Mouse (Mus musculus) limb, embryonic 14.5 days (tissue): ENCODE data around the gene Slc16a4. TPM values are rescaled to one million over a fixed set of nuclear protein-coding genes. Genes with fewer than 3 reads are reported as not detected.

Experiments
- ATAC-seq: fragments of 200-750 bp; cut with Nextera tagmentation; 2 replicates; pipeline ENCODE4 v1.8.0; 2017; ENCODE audit warnings: low read depth, moderate number of reproducible peaks, moderate TSS enrichment; ENCODE audit not compliant: low FRiP score
- DNase-seq: peaks from one replicate; pipeline ENCODE4 v3.0.0-alpha.2; 2015; ENCODE audit warnings: low spot score
- H3K27ac ChIP-seq: fragments of 300-500 bp; sonication (generic); replicated peaks from 2 replicates; pipeline ENCODE4 v1.5.1; 2014; ENCODE audit warnings: low read depth, mild to moderate bottlenecking, low read length, moderate library complexity, mixed read lengths
- H3K27me3 ChIP-seq: fragments of 300-500 bp; sonication (generic); 2 replicates; pipeline ENCODE4 v1.6.1; 2014; ENCODE audit warnings: low read length, mixed read lengths; ENCODE audit not compliant: control insufficient read depth, insufficient read depth
- H3K36me3 ChIP-seq: fragments of 300-500 bp; sonication (generic); 2 replicates; pipeline ENCODE4 v1.6.1; 2014; ENCODE audit warnings: mild to moderate bottlenecking, low read length, moderate library complexity, mixed read lengths; ENCODE audit not compliant: control insufficient read depth, insufficient read depth
- H3K4me1 ChIP-seq: fragments of 300-500 bp; sonication (generic); 2 replicates; pipeline ENCODE4 v1.6.1; 2014; ENCODE audit warnings: antibody characterized with exemption, low read length, mixed read lengths; ENCODE audit not compliant: control insufficient read depth, insufficient read depth
- H3K4me2 ChIP-seq: fragments of 300-500 bp; sonication (generic); replicated peaks from 2 replicates; pipeline ENCODE4 v1.6.1; 2014; ENCODE audit warnings: low read depth, mild to moderate bottlenecking, low read length, moderate library complexity; ENCODE audit not compliant: severe bottlenecking
- H3K4me3 ChIP-seq: fragments of 300-500 bp; sonication (generic); replicated peaks from 2 replicates; pipeline ENCODE4 v1.5.1; 2014; ENCODE audit warnings: low read length
- H3K9ac ChIP-seq: fragments of 300-500 bp; sonication (generic); 2 replicates; pipeline ENCODE4 v1.6.1; 2014; ENCODE audit warnings: mild to moderate bottlenecking, low read depth, low read length, moderate library complexity; ENCODE audit not compliant: severe bottlenecking
- H3K9me3 ChIP-seq: fragments of 300-500 bp; sonication (generic); 2 replicates; pipeline ENCODE4 v1.6.1; 2016; ENCODE audit warnings: low read length; ENCODE audit not compliant: control insufficient read depth
- POLR2A ChIP-seq: fragments of 200-500 bp; IDR thresholded peaks from 2 replicates; pipeline ENCODE4 v1.8.0; 2012; ENCODE audit warnings: inconsistent platforms, mild to moderate bottlenecking, moderate library complexity, borderline replicate concordance; ENCODE audit not compliant: insufficient read depth, insufficient read length; ENCODE audit errors: extremely low read depth
- WGBS: fragments of 180-500 bp; shearing (Covaris S2); extraction: QIAGEN DNeasy Blood & Tissue Kit; methylation state at CpG from one replicate; pipeline ENCODE4 v1.1.7; 2014; 5-methylcytosine and 5-hydroxymethylcytosine counted together
- polyA plus RNA-seq, 2 experiments: library from polyadenylated mRNA; depleted of rRNA in 1 of 2; stranded (reverse) in 1 of 2; unstranded in 1 of 2; fragments of >200 nt; fragmentation: Nextera tagmentation in 1 of 2; extraction: Ambion mirVana in 1 of 2; gene quantifications; 2 replicates each; pipeline versions ENCODE4 v1.2.1 to v1.2.3; 2012 to 2014

The Slc16a4 gene
- polyA plus RNA-seq, 2 experiments: 4.1 to 8.0 TPM

DNA sequence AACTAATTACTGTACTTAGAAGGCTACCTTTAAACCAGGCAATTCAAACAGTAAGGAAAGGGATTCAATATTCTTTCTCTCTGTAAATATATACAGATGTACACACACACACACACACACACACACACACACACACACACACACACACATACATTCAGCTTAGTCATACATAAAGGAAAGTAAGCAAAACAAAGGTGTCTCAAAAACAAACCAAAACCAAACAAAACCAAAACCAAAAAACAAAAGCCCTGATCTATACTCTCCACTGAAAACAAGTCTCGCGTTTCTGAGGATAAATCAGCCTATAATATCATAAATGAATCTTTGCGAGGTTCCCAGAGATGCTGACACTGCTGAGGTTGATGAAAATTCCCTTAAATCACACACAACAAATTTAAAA is 26.3 kb downstream of the Slc16a4 start:
- Histone ChIP-seq H3K27ac (no peak overlapping the region), H3K4me1 (peaks cover 7% of the 10 kb centered on the region; the same call in 1 of the 2 replicates), H3K27me3 (no peaks in the 10 kb centered on the region), H3K4me3 (no peak overlapping the region), H3K9me3 (no peaks in the 10 kb centered on the region), H3K4me2 (no peak overlapping the region), H3K36me3 (peaks cover 6% of the 10 kb centered on the region), H3K9ac (no peak overlapping the region)
- ATAC-seq: no peak
- no peak for TF ChIP-seq POLR2A
- WGBS: 81% methylated on average over 3 of the region's 3 CpGs
- DNase-seq: no peak

DNA sequence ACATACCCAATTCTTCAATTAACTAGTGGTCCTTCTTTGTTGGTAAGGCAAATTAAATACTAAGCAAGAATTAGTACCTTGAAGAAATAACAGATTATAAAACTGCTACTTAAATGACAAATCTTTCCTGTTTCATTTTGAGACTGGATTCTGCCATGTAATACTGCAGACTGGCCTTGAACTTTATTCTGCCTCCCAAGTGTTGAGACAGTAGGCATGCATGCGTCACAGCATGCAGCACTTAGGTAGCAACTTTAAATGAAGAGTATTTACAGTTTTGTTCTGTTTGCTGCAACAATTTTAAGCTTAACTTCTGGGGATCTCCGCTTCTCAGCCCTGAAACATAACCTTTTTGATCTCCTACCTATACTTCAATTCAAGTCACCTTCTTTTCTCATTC is 30.1 kb downstream of the Slc16a4 start:
- no peak overlapping the region for H3K9ac ChIP-seq
- no peak for DNase-seq
- no peak overlapping the region for H3K27ac ChIP-seq
- peaks cover 12% of the 10 kb centered on the region for H3K4me1 ChIP-seq
- H3K9me3 ChIP-seq: no peaks in the 10 kb centered on the region
- no peak overlapping the region for H3K4me3 ChIP-seq
- H3K27me3 ChIP-seq: no peaks in the 10 kb centered on the region
- H3K36me3 ChIP-seq: peaks cover 33% of the 10 kb centered on the region
- no peak overlapping the region for H3K4me2 ChIP-seq
- no peak for ATAC-seq
- 90% methylated on average over 2 of the region's 2 CpGs for WGBS
- no peak for TF ChIP-seq POLR2A

DNA sequence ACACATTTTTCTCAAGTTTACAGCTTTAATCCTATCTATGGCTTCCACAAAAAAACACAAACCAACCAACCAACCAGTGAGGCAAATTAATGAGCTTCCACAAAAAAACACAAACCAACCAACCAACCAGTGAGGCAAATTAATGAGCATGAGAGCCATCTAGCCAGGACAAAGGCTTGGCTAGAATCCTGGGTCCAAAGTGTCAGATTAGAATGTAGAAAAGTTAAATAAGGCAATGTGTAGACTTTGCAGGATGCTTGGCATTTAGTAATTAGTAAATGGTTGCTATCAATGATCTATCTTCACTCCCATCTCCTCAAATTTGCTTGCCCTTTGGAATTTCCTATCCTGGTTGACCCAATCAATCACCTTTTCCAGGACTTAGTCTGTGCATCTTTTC is 30.7 kb downstream of the Slc16a4 start:
- peaks cover 35% of the 10 kb centered on the region for H3K36me3 ChIP-seq

DNA sequence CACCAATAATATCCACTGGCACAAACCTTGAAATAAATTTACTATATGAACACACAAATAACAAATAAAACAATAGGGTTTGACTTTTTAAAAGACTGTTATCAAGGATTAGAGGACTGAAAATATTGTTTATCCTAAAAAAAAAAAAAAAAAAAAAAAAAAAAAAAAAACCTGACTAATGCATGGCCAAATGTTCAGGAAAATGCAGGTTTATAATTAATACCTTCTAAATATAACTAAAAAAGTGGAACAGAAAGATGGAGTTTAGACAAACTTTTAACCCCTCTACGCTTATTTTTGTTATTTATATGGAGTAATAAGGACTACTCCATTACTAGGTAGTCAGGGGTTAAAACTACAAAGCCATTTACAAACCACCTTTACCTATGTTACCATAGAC is 35.4 kb downstream of the Slc16a4 start:
- Histone ChIP-seq H3K4me3 (no peak overlapping the region), H3K4me1 (peaks cover 27% of the 10 kb centered on the region), H3K9ac (no peak overlapping the region), H3K27me3 (no peaks in the 10 kb centered on the region), H3K9me3 (no peaks in the 10 kb centered on the region), H3K27ac (no peak overlapping the region), H3K36me3 (peaks cover 50% of the 10 kb centered on the region), H3K4me2 (no peak overlapping the region)
- TF ChIP-seq POLR2A: no peak
- ATAC-seq (no peak), DNase-seq (no peak)
- WGBS: 91% methylated on average over 1 of the region's 1 CpGs

More for the DNA sequence above, 30.7 kb downstream of the Slc16a4 start:
- Histone ChIP-seq H3K4me1 (peaks cover 12% of the 10 kb centered on the region), H3K27me3 (no peaks in the 10 kb centered on the region), H3K9ac (no peak overlapping the region), H3K27ac (no peak overlapping the region), H3K4me3 (no peak overlapping the region), H3K4me2 (no peak overlapping the region), H3K9me3 (no peaks in the 10 kb centered on the region)
- no peak for TF ChIP-seq POLR2A
- DNase-seq (no peak), ATAC-seq (no peak)

DNA sequence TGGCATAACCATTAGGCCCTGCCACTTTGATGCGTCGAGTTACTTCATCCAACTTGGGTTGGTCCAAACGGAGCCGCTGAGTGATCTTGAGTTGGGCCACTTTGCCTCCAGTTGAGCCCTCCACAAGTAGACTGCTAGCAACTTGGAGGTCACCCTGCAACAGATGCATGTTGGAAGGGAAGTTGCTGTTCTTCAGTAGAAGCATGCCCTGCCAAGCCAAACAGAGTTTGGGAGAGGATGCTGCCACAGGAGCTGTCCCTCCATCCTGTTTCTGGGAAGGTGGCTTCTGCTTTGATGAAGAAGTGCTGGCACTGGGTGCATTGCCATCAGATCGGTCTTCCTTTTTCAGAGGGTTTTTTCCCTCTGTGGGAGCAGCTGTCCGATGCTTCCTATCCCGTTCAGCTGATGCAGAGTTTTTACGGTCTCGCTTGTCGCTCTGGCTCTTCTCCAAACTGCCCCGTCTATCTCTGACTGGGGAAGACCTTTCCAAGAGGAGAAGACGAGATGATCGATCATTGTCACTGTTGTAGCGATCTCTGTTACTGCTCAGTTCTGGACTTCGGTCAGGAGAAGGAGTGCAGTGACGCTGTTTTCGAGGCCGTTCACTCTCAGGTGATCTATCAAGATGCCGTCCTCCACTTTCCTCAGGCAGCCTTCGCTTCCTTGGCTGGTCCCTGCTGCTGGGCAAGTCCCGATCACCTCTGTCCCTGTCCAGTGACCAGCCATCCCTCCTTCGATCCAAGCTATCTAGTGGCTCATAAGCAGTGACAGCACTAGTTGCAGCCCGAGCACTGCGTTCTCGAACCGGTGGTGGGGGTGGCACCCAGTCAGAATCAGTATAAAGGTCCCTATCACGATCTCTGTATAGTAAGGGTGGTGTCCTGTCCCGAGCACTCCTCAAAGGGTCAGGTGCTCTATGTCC is 39.7 kb downstream of the Slc16a4 start:
- H3K9ac ChIP-seq: peak overlapping the region; percentile 91; the same call in 1 of the 2 replicates
- no peak for DNase-seq

More for the DNA sequence above, 39.7 kb downstream of the Slc16a4 start:
- ATAC-seq: no peak
- no peak for TF ChIP-seq POLR2A
- Histone ChIP-seq H3K4me2 (peak overlapping the region; percentile 93), H3K27ac (no peak overlapping the region), H3K9me3 (no peaks in the 10 kb centered on the region), H3K27me3 (no peaks in the 10 kb centered on the region), H3K4me3 (peak overlapping the region; percentile 98), H3K36me3 (peaks cover 30% of the 10 kb centered on the region), H3K4me1 (peaks cover 21% of the 10 kb centered on the region)
- WGBS: 70% methylated on average over 28 of the region's 28 CpGs
